Mouse (Mus musculus): ENCODE measurements around the gene Ears2. TPM values are rescaled to one million over a fixed set of nuclear protein-coding genes. Genes with fewer than 3 reads are reported as not detected.

The Ears2 gene
- polyA plus RNA-seq, 1 experiment from 2014 or later = 19.8 TPM

Other genes starting within 250 kb of the Ears2 start
- gene Scnn1b, start 202.2 kb downstream of the Ears2 start, polyA plus RNA-seq (2014; fragmentation: Nextera tagmentation; extraction: Ambion mirVana) = 0.42 and 0.53 TPM in 2 replicates
- 22.5 and 24.1 TPM in 2 replicates for gene Cog7, start 85.6 kb downstream of the Ears2 start, polyA plus RNA-seq (2014; fragmentation: Nextera tagmentation; extraction: Ambion mirVana)
- gene Gga2, start 46.0 kb downstream of the Ears2 start, polyA plus RNA-seq (2014; fragmentation: Nextera tagmentation; extraction: Ambion mirVana) = 75.3 and 78.3 TPM in 2 replicates
- gene Ubfd1, start 88 bp downstream of the Ears2 start, polyA plus RNA-seq (2014; fragmentation: Nextera tagmentation; extraction: Ambion mirVana) = 76.4 and 78.6 TPM in 2 replicates
- gene Ndufab1, start 34.6 kb upstream of the Ears2 start, polyA plus RNA-seq (2014; fragmentation: Nextera tagmentation; extraction: Ambion mirVana) = 714 and 762 TPM in 2 replicates
- gene Palb2, start 65.7 kb upstream of the Ears2 start, polyA plus RNA-seq (2014; fragmentation: Nextera tagmentation; extraction: Ambion mirVana) = 16.7 and 19.5 TPM in 2 replicates
- 121 and 129 TPM in 2 replicates for gene Dctn5, start 65.8 kb upstream of the Ears2 start, polyA plus RNA-seq (2014; fragmentation: Nextera tagmentation; extraction: Ambion mirVana)
- 108 TPM in 2 replicates for gene Plk1, start 92.2 kb upstream of the Ears2 start, polyA plus RNA-seq (2014; fragmentation: Nextera tagmentation; extraction: Ambion mirVana)
- gene Ern2, start 118.9 kb upstream of the Ears2 start, polyA plus RNA-seq (2014; fragmentation: Nextera tagmentation; extraction: Ambion mirVana) = 1.1 and 1.7 TPM in 2 replicates
- gene Chp2, start 152.2 kb upstream of the Ears2 start, polyA plus RNA-seq (2014; fragmentation: Nextera tagmentation; extraction: Ambion mirVana) = 0.41 and 0.52 TPM in 2 replicates
- gene Prkcb, start 221.5 kb upstream of the Ears2 start, polyA plus RNA-seq (2014; fragmentation: Nextera tagmentation; extraction: Ambion mirVana) = 16.2 and 19.0 TPM in 2 replicates